Mouse (Mus musculus) v-Abl transformed pro-B cells (cell line): ENCODE data around the gene Arl3.

Source experiments
- in situ Hi-C, 2 experiments: fragments of 400-800 bp; cut with MboI; formaldehyde crosslinking; loops; one replicate each; pipeline ENCODE4 v1.15.1; 2025; ENCODE audit not compliant: unreplicated experiment in 2 of 2

Arl3 gene

GRCm38 (mm10) chr19:46504085-46504552 lies 68.9 kb downstream of the Arl3 start:
- in situ Hi-C loops: loop anchor here (5.0 to 25.0 kb wide), 3 partner anchors 37 to 967 kb away; no protein-coding TSS in a partner anchor

GRCm38 (mm10) chr19:46503351-46504084 lies 69.5 kb downstream of the Arl3 start:
- in situ Hi-C loops: loop anchor here (5.0 to 25.0 kb wide), 3 partner anchors 36 to 966 kb away; no protein-coding TSS in a partner anchor

- in situ Hi-C loops: loop anchor here (5.0 to 25.0 kb wide), 3 partner anchors 35 to 965 kb away; no protein-coding TSS in a partner anchor
These were observed 70.4 kb downstream of the Arl3 start for GRCm38 (mm10) chr19:46502471-46503166.

GRCm38 (mm10) chr19:46502069-46502455 lies 70.9 kb downstream of the Arl3 start:
- in situ Hi-C loops: loop anchor here (5.0 to 25.0 kb wide), 3 partner anchors 35 to 965 kb away; no protein-coding TSS in a partner anchor

- in situ Hi-C loops: loop anchor here (5.0 to 25.0 kb wide), 3 partner anchors 34 to 964 kb away; no protein-coding TSS in a partner anchor
These were observed 71.5 kb downstream of the Arl3 start, which contains the start of gene Trim8 for GRCm38 (mm10) chr19:46501401-46502068. Trim8 (plus strand) TSS chr19:46501702.

- in situ Hi-C loops: loop anchor here (5.0 to 25.0 kb wide), 3 partner anchors 33 to 963 kb away; no protein-coding TSS in a partner anchor
These were observed 72.2 kb downstream of the Arl3 start for GRCm38 (mm10) chr19:46500581-46501341.

- in situ Hi-C loops: loop anchor here (5.0 to 25.0 kb wide), 3 partner anchors 33 to 963 kb away; no protein-coding TSS in a partner anchor
These were observed 73.0 kb downstream of the Arl3 start for GRCm38 (mm10) chr19:46499836-46500580.

GRCm38 (mm10) chr19:46499539-46499835 lies 73.5 kb downstream of the Arl3 start:
- in situ Hi-C loops: no loop called here

GRCm38 (mm10) chr19:46497230-46497629 lies 75.8 kb downstream of the Arl3 start:
- in situ Hi-C loops: no loop called here

GRCm38 (mm10) chr19:46495136-46495535 lies 77.9 kb downstream of the Arl3 start:
- in situ Hi-C loops: no loop called here

- in situ Hi-C loops: no loop called here
These were observed 82.4 kb downstream of the Arl3 start for GRCm38 (mm10) chr19:46490634-46491033.

GRCm38 (mm10) chr19:46489448-46489847 lies 83.5 kb downstream of the Arl3 start:
- in situ Hi-C loops: no loop called here

- in situ Hi-C loops: no loop called here
These were observed 86.3 kb downstream of the Arl3 start for GRCm38 (mm10) chr19:46486709-46487108.

- in situ Hi-C loops: no loop called here
These were observed 87.2 kb downstream of the Arl3 start for GRCm38 (mm10) chr19:46485847-46486246.

GRCm38 (mm10) chr19:46484518-46484917 lies 88.5 kb downstream of the Arl3 start:
- in situ Hi-C loops: loop anchor here in 1 of 2 experiments (5.0 kb wide), 1 partner anchor 37 kb away; no protein-coding TSS in a partner anchor

GRCm38 (mm10) chr19:46483701-46484328 lies 89.2 kb downstream of the Arl3 start:
- in situ Hi-C loops: loop anchor here in 1 of 2 experiments (5.0 kb wide), 1 partner anchor 37 kb away; no protein-coding TSS in a partner anchor

- in situ Hi-C loops: loop anchor here in 1 of 2 experiments (5.0 kb wide), 1 partner anchor 36 kb away; no protein-coding TSS in a partner anchor
These were observed 90.0 kb downstream of the Arl3 start for GRCm38 (mm10) chr19:46482896-46483516.

- in situ Hi-C loops: loop anchor here in 1 of 2 experiments (5.0 kb wide), 1 partner anchor 34 kb away; no protein-coding TSS in a partner anchor
These were observed 91.2 kb downstream of the Arl3 start for GRCm38 (mm10) chr19:46481756-46482155.
